Mouse (Mus musculus): Measurements from ENCODE around the gene Sh3bp2.

The Sh3bp2 gene

DNA sequence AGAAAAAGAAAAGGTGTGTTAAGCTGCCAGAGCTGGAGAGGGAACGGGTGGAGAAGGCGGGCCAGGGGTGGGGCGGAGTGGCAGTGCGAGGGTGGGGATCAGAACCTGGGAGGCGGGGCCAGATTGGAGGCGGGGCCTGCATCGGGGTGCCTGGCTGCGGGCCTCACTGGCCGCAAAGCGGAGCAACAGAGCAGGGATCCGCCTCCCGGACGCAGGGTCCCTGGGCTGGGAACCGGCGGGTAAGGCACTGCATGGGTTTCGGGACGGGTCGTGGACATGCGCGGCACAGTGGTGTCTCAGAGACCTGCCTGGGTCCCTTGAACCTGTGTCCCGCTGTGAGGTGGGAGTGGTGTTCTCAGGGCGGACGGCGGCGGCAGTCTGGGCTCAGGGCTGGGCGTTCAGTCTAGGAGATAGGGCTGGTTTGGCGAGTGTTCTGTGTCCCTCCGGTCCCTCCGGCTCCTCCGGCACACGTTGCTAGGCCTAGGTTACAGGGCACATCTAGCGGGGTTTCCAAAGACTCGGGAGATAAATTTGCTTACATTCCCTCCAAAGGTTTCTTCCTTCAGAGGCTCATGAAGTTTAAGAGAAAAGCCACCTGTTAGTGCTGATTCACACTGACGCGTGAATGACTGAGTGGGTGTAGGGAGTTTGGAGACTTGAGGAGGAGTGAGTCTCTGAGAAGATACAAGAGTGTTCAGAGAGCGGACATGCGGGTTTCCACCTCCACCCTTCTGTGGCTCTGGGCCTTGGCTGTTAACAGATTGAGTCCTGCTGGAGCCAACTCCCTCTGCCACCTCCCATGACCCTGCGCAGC lies at the start of gene Sh3bp2:
Gene Sh3bp2 (plus strand): TSS at position 176 of the 814 bp plus-strand sequence.
- in situ Hi-C loops (cut with MseI, MboI) = no loop called here

DNA sequence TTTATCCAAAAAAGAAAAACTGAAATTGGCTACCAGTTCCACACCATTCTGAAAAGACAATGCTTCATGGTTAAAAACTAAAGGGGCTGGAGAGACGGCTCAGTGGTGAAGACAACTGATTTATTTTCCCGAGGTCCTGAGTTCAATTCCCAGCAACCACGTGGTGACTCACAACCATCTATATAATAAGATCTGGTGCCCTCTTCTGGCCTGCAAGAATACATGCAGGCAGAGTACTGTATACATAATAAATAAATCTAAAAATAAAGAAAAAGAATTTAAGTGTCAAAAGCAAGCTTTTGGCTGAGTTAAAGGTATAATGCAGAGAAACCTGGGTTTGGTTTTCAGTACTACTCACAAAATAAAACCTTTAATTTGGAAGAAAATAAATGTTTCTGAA lies 44.7 kb upstream of the Sh3bp2 start:
- in situ Hi-C loops (cut with MseI, MboI) = no loop called here

DNA sequence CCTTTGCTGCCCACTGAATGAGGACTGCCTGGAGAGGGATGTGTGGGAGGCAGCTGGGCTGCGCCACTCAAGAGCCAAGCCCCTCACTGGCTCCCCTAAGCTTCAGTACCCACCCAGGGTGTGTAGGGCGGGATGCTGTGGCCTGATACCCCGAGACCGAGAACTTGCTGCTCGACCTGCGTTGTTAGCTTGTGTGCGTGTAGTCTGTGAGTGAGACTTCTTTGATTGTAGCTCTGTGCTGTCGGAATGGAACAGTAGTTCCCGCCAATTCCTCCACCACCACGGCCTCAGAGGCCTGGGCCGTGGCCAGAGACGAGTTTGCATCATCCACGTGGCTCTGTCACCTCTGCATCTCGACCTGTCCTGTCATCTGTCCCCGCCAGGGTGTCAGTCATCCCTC lies 39.9 kb upstream of the Sh3bp2 start:
- in situ Hi-C loops (cut with MseI, MboI) = no loop called here

DNA sequence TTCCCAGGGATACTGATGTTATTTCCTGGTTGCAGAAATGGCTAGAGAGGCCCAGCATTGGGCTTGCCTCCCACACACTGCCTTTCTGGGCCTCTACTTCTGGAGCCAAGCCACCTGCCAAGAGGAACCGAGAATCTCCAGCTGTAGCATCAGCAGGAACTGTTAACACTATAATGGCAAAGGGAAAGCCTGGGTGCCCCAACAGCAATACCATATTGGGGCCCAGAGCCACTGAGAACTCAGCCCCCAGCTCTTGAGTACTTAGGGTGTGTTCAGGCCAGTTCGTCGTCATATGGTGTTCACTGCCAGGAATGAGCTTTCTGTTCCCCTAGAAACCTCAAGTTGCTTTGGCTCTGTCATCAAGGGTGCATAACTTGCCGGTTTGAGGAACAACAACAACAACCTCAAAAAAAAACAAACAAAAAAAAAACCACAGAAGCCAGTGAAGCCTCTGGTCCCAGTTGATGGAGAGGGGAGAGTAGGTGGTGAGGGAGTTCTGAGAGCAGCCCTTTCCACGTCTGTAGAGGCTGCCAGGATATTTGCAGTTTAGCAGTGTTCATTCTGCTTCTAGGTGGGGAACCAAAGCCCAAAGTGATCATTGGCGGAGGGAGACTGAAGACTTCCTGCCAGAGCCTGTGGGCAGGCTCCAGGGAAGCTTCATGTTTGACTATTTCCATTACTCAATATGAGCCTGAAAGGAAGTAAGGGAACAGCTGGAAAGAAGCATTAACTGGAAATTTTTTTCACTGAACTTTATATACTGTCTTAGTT lies 38.1 kb upstream of the Sh3bp2 start:
- in situ Hi-C loops (cut with MseI, MboI) = no loop called here

DNA sequence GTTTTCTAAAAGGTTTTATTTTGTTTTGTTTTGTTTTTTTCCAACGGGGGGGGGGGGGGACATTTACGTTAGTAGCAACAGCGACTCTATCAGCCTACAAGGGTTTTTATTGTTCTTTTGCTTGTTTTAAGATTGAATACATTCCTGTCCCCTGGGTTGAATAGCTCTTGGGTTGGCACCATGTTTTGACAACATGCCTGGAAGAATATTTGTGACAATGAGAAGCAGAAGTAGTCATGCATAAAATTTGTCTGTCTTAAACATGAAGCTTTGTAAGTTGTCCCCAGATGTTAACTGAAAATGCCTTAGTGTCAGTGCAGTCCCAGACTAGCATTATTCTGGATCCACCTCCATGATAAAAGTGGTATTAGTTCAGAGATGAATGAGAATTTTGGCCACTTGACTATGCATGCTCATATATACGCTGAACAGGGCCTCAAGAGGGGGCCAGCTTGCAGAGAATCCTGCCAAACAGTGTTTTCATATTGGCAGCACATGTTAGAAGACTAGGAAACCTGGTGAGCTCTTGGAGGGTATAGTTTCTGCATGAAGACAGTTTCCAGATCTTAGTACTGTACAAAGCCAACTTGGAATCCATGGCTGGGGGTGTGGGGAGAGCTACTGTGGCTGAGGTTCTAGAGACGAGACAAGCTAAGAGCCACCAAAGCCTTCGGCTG lies 36.8 kb upstream of the Sh3bp2 start:
- in situ Hi-C loops (cut with MseI, MboI) = no loop called here

DNA sequence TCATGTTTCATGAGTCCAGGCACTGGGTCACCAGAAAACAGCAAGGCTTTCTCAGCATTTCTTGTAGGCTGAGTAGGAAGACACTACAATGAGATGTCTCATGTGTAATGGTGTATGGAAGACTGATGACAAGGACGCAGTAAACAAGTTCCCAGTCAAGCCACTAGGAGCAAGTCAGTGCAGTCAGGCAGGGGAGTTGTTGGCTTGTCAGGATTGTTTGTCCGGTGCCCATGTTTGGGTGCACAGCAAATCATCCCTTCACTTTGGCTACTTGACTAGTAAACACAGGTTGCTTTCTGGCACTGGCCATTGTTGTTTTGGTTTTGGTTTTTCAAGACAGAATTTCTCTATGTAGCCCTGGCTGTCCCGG lies 36.2 kb upstream of the Sh3bp2 start:
- in situ Hi-C loops (cut with MseI, MboI) = no loop called here

DNA sequence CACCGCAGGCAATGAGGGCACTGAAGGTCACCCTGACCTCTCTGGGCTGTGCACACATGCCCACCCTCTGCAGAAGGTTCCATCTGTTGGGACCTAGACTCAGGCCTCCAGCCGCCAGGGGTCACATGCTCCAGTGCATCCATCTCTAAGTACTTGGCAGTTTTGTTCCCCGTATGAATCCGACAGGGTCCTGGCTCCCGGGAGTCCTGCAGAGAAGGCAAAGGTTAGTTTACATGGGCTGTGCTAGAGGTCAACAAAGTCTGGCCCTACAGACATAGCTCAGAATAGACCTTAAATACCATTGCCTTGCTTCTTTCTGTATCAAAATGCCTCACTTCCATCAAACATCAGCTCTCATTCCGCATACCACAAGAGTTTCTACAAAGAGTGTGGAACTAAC lies 28.9 kb upstream of the Sh3bp2 start:
- in situ Hi-C loops (cut with MseI, MboI) = no loop called here

DNA sequence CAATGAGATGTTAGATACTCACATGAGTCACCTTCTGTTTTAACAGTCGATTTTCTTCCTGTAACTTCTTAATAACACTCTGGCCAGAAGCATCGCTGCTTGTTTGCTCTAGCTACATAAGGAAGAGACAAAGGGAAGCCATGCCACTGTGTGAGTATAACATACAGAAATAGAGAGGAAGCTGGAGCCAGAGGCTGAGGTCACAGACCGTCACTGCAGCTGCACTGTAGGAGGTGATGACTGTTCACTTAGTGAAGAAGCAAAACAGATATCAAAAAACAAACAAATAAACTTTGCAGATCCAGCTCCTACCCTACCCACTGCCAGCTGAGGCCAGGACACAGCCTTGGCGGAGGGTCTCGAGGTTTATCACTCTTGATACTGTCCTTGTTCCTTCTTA lies 24.8 kb upstream of the Sh3bp2 start:
- in situ Hi-C loops (cut with MseI, MboI) = no loop called here

DNA sequence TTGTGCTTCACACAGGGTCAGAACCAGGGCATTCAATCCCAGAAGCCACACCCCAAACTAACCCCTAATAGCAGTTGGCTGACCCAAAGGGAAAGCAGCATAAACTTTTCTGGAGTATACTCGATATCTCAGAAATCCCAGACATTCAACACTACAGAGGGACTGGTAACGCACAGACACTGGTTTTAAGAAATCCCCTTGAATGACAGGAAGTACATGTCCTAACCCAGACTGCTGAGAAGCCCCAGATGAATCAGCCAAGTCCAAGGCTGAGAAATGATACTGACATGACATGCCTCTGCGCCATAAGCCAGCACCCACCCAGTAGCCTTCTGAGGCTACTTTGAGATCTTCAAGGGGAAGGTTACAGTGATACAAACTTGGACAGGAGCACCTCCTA lies 24.1 kb upstream of the Sh3bp2 start:
- in situ Hi-C loops (cut with MseI, MboI) = no loop called here

DNA sequence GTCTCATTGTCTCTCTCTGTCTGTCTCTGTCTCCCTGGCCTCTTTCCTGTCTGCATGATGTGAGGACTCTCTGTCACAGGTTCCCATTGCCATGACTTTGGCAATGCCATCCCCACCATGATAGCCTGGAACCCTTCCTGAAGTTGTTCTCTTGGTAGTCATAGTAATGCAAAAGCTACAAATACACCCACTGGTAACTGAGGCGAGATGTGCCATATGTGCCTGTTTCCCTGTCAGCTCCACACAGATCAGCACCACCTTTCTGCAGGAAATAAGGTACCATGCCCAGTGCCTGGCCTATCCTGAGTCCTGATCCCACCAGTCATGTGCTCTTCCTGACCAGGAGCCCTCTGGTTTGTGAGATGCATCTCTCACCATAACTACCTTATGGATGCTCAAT lies 23.2 kb upstream of the Sh3bp2 start:
- in situ Hi-C loops (cut with MseI, MboI) = no loop called here

DNA sequence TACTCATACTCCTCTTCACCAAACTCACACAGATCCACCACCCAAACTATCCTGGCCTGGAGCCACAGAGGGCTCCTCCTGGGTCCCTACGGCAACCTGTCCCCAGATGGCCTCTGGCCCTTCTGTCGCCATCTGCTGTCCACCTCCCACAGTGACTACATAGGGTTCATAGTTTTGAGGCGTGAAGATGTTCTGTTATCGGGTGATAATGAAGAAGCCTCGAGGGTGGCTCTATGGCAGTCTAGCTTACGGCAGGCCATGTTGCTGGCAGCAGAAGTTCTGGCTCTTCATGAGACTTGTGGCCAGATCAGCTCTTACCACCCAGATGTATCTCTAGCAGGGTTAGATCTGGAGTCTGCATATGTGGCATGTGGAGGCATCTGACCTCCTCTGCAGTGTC lies 22.8 kb upstream of the Sh3bp2 start:
- in situ Hi-C loops (cut with MseI, MboI) = no loop called here

DNA sequence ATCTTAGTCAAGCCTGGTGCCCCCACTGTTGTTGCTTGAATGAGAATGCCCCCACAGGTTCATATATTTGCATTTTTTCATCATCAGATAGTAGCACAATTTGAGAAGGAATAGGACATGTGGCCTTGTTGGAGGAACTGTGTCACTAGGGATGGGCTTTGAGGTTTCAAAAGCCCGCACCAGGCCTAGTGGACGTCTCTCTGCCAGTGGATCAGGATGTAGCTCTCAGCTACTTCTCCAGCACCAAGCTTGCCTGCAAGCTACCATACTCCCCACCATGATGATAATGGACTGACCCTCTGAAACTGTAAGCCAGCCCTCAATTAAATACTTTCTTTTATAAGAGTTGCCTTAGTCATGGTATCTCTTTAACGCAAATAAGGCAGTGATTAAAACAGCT lies 13.2 kb upstream of the Sh3bp2 start:
- in situ Hi-C loops (cut with MseI, MboI) = no loop called here

DNA sequence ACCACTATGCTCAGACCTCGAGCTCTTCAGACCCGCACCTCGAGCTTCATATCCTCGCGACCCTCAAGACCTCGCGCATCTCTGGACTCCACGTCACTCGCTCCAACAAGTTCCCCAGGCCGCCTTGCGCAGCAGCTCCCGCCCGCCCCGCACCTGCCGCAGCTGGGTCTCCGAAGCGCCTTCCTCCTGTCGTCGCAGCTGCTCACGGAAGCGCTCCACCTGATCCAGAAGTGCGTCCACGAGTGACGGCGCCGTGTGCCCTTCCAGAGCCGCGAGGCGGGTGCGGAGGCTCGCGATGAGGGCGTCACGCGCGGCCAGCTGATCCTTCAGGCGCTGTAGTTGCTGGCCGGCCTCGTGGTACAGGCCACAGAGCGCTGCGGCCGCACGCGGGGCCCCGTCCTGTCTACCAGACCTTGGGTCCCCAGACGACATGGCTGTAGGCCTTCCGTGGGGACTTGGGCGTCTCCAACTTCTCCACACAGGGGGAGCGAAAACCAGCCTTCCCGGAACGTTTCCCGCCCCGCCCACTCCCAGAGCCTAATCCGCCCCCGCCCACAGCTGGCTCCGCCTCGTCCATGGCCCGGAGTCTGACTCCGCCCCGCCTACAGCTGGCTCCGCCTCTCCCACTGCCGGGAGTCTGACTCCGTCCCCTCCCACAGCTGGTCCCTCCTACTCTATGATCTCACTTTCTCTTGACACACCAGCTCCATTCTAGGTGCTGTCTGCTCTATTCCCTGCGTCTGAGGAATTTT lies 12.0 kb upstream of the Sh3bp2 start, which contains the start of gene Tnip2:
Gene Tnip2 (minus strand): TSS at position 526 of the 752 bp plus-strand sequence.
- in situ Hi-C loops (cut with MseI, MboI) = no loop called here

DNA sequence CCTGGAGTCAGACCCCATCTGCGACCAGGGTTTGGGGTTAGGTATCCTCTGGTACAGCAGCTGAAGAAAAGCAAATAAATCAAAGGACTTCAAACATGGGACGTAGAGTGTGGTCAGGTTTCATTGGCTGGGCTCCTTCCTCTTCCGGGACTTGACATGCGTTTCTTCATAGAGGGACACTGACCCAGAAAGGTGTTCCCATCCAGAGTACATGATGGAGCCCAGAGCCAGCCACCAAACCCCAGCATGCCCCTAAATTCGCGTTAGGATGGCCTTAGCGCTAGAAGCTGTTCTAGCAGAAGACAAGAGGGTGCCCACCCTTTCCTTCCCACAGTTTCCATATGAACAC lies 11.4 kb upstream of the Sh3bp2 start:
- in situ Hi-C loops (cut with MseI, MboI) = no loop called here

DNA sequence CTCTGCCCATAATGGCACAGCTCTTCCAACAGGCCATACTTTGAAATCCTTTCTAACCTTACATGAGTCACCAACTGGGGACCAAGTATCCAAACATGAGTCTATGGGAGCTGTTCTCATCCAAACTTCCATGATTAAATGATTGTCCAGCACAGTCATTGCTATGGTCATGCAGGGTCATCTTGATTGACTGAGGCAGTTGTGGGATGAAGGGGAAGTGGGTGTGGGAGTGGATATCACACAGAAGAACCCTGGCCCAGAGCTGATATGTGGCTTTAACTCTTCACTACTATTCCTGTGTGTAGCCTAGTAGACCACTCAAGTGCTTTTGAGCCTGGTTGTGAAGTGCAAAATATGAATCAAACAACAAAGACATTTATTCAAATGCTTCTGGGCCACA lies 10.5 kb upstream of the Sh3bp2 start:
- in situ Hi-C loops (cut with MseI, MboI) = no loop called here

DNA sequence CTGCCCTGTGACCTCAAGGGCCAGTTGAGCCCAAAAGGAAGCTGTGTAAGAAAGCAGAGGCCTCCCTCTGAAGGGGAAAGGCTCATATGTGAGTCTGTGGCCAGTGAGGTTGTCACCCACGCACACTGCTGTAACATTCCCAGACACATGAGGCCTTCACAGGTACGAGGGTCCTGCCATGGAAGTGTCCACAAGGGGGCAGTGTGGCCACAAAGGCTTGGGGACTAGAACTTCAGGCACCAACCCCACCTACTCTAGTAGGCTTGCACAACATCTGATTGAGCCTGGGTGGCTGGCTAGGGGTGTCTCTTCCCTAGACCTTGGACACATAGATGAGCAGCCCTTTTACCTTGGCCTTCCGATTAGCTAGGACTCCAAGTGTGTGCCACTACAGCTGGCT lies 7.7 kb upstream of the Sh3bp2 start:
- in situ Hi-C loops (cut with MseI, MboI) = no loop called here

DNA sequence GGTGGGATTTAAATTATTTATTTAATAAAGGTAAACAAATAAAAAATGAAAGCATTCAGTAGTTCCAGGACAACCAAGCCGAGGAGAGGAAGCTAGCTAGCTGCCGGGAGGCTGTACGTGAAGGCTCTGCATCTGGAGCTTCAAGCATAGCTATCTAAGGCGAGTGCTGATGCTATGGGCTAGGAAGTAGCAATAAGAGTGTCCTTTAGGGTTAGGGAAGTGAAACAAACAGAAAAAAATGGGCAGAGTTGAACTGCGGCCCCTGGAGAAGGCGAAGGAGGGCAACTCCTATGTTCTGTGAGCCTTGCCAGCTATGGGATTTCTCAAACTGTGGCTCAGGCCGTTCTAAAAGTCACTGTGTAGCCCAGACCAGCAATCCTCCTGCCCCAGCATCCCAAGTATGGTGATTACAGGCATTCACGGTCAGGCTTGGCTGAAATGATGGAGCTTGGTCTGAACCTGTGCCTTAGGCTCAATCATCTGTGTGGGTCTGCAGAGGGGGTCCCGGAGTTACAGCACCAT lies 6.2 kb upstream of the Sh3bp2 start:
- in situ Hi-C loops (cut with MseI, MboI) = no loop called here

DNA sequence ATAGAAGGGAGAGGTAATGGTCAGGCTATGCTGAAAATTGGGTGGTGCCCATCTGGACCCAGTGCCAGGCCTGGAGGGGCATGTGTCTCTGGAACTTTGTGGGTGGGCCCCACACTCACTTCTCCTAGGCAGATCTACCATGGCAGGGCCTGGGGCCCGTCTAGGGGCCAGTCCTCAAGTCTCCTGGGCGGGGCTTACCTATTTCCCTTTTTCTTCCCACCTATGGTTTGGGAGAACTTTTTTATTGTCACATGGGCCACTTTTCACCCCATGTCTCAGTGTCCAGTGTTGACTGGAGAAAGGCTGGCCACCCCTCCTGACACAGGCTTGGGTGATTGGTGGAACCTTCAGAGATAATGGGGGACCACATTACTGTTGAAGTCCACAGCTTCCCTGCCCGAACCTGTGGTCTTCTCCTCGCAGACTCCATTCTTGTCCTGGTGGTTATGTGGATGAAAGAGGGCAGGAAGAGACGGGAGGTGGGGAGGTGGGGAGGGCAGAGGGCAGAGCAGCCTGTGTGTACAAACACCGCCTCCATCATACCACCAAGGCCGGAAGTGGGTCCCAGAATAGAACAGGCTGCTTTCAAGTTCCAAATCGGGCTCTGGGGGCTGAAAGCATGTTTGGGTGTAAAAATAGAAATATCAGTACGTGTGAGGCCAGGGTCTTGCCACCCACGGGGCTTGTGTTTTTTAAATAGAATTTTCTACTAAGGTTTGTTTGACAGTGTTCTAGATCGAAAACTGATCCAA lies 5.0 kb upstream of the Sh3bp2 start:
- in situ Hi-C loops (cut with MseI, MboI) = no loop called here

DNA sequence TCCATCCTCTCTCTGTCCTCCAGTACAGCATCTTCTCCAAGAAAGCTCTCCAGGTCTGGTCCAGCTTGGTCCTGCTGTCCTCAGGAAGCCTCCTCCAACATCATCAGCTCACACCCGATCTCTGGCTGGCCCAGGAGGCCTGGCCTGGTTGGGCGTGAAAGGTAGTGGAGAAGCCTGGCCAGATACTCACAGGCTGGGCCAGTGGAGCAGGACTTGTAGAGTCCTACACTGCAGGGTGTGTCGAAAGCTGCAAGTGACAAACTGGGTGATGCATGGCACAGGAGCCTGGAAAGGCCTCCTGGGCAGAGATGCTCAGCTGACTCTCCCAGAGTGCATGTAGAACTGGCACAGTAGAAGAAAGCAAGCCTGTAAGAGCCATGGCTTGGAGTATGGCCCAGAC lies 4.3 kb upstream of the Sh3bp2 start:
- in situ Hi-C loops (cut with MseI, MboI) = no loop called here

DNA sequence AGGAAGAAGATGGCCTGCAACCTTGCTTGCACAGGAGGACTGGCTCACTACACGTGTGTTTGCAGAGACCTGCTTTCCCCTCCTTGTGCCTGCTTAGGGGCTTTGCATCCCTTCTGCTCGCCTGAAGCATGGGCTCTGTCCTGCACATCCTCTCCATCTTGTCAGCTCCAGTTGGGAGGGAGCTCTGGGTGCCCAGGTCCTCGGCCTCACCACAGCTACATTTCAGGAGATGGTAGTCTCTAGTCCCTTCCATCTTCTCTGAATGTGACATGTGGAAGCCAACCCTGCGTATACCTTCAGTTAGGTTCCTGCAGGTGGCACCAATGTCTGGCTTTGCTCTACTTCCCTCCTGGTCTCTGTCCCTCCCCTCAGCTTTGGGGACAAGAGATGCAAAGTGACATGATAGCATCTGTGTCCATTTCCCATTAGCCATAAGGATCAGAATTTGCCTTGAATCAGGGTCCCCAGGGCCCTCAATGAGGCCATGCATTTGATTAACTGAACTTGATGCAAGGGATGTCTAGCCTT lies 1.6 kb upstream of the Sh3bp2 start:
- in situ Hi-C loops (cut with MseI, MboI) = no loop called here

DNA sequence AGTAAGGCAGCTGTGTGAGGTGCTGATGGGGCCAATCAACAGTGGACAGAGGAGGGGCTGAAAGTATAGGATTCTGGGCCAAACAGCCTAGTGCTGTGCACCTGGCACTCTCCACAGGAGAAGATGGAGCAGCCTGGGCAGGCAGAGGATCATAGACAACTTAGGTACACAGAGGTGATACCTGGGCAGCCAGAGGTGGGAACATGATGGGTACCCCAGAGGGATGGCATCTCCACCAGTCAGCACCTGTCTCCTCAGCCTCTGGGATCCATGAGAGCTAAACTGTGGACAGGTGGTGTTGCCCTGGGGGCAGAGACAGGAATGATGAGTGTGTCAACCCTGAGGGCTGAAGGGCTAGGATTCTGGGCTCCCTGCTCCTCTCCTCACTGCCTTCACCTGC lies 1.1 kb upstream of the Sh3bp2 start:
- in situ Hi-C loops (cut with MseI, MboI) = no loop called here
